Mouse (Mus musculus): ENCODE measurements at regions not wholly inside any gene's neighbourhood (a gene's known extent, or its start where the extent isn't known, plus 50 kb on each side); places are given as distances from the start of the nearest gene placed in this dataset.

DNA sequence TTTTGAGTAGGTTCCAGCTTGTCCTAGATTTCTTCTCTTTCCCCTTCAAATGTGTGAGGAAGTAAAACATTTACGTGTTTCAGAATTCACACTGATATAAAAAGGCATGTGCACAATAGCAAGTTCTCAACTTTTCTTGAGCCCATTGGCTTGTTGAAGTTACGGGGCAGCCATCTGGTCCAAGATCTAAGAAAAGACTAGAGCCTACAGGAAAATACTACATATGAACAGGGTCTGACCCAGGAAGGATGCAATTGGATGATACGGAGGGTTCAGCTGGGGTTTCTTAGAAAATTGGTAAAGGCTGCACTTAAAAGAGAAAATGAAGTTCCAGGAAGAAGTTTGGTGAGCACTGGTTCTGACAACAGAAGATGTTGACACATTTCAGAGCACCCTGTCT is 276.5 kb downstream of the Anxa1 start:
- H3K4me1 ChIP-seq (ENCODE audit: control insufficient read depth, insufficient read depth, low read length): no peaks in the 10 kb centered on the region
- H3K4me3 ChIP-seq (ENCODE audit: insufficient read depth, low read length): no peak overlapping the region
- H3K27ac ChIP-seq (ENCODE audit: insufficient read depth, low read length): no peak overlapping the region
- TF ChIP-seq CTCF (IDR thresholded peaks at IDR 0.05; ENCODE audit: extremely low read depth, insufficient read depth, low read length) (no peak), POLR2A (IDR thresholded peaks at IDR 0.05; ENCODE audit: extremely low read depth, insufficient read depth, low read length) (no peak)

All from cortical plate, adult 2 months (tissue).